Mouse (Mus musculus) cerebellum, postnatal 14 days (tissue): ENCODE data around the gene Mpzl2.

Experiments
- DNase-seq, 2 experiments: peaks; one replicate each; pipeline ENCODE4 v3.0.0; 2021; ENCODE audit warnings: mixed read lengths in 2 of 2

The Mpzl2 gene

GRCm38 (mm10) chr9:45090811-45091210 is 51.2 kb downstream of the Mpzl2 start:
- peak in 1 of 2 experiments; percentile 22 for DNase-seq

- no peak for DNase-seq
Observed at GRCm38 (mm10) chr9:45092641-45093040, 53.0 kb downstream of the Mpzl2 start.

GRCm38 (mm10) chr9:45095149-45095937 is 55.7 kb downstream of the Mpzl2 start:
- no peak for DNase-seq

- DNase-seq = no peak
Observed at GRCm38 (mm10) chr9:45097877-45098276, 58.3 kb downstream of the Mpzl2 start.

- DNase-seq = no peak
Observed at GRCm38 (mm10) chr9:45098426-45098825, 58.8 kb downstream of the Mpzl2 start.

GRCm38 (mm10) chr9:45102528-45102927 is 62.9 kb downstream of the Mpzl2 start:
- DNase-seq = no peak

GRCm38 (mm10) chr9:45103211-45103979 is 63.8 kb downstream of the Mpzl2 start:
- DNase-seq = no peak
